Mouse (Mus musculus): ENCODE results near the gene 4930444G20Rik. TPM values are rescaled to one million over a fixed set of nuclear protein-coding genes. Genes with fewer than 3 reads are reported as not detected.
"Not testable (repeated sequence)": the region's sequence is repeated elsewhere in the genome, so short reads cannot be mapped to it uniquely, and the experiment has no call there.

Gene 4930444G20Rik
- not detected in 2 replicates for polyA plus RNA-seq (2015; fragmentation: Nextera tagmentation; extraction: Ambion mirVana)

DNA sequence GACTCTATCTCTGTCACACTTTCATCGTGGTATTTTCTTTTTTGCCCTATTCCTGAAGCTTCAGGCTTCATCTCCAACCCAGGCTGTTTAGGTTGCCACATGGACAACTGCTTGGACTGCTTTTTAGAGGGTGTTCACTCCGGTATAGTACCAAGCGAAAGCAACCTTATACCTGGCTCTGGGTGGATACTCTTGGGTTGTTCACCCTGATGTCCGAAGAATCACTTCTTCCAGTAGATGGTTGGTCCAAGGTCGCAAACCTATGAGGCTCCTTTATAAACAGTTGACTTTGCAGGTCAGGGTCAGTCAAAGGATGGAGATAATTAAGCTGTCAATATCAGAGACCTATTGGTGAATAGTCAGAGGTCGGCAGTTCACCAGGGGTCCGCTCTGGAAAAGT, at the start of gene 4930444G20Rik:
4930444G20Rik (minus strand) TSS at position 101 of the 400 bp plus-strand sequence.
- not testable (repeated sequence) for H3K36me3 ChIP-seq (ENCODE audit: control insufficient read depth, insufficient read depth, low read length); ATAC-seq
- 94% methylated on average over 7 of the region's 7 CpGs for WGBS

DNA sequence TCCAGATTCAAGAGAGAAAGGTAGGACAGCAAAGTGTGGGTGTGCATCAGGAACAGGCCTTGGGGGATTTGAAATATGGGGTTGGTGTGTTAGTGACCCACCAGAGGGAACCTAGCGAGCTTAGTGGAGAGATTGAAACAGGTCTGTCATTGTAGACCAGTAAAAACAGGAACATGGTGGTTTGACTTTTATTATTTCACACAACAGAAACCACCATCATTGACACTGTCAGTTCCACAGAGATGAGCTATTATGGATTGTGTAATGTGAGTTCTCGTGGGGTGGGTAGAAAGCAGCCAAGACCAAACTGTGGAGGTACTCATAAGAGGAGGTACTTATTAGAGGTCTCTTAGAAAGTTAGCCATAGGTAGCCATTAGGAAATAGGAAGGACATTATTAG, 6.7 kb upstream of the 4930444G20Rik start:
- Histone ChIP-seq H3K4me3 (ENCODE audit: low read depth, low read length) (no peak overlapping the region), H3K27ac (ENCODE audit: low read length) (no peak overlapping the region), H3K4me1 (ENCODE audit: control insufficient read depth, insufficient read depth, low read length) (no peaks in the 10 kb centered on the region), H3K4me2 (ENCODE audit: low read length) (no peak overlapping the region), H3K27me3 (ENCODE audit: control insufficient read depth, insufficient read depth, low read depth, low read length) (no peaks in the 10 kb centered on the region), H3K9ac (ENCODE audit: low read depth, low read length) (no peak overlapping the region), H3K9me3 (replicated peaks; ENCODE audit: control insufficient read depth, low read length, poor library complexity, severe bottlenecking) (no peaks in the 10 kb centered on the region), H3K36me3 (ENCODE audit: control insufficient read depth, insufficient read depth, low read length) (no peaks in the 10 kb centered on the region)
- 83% methylated on average over 2 of the region's 2 CpGs for WGBS
- no peak for ATAC-seq

More for the DNA sequence above, at the start of gene 4930444G20Rik:
- H3K27me3 ChIP-seq (ENCODE audit: control insufficient read depth, insufficient read depth, low read depth, low read length); H3K4me1 ChIP-seq (ENCODE audit: control insufficient read depth, insufficient read depth, low read length); H3K27ac ChIP-seq (ENCODE audit: low read length); H3K9me3 ChIP-seq (replicated peaks; ENCODE audit: control insufficient read depth, low read length, poor library complexity, severe bottlenecking); H3K4me3 ChIP-seq (ENCODE audit: low read depth, low read length); H3K4me2 ChIP-seq (ENCODE audit: low read length); H3K9ac ChIP-seq (ENCODE audit: low read depth, low read length): not testable (repeated sequence)

DNA sequence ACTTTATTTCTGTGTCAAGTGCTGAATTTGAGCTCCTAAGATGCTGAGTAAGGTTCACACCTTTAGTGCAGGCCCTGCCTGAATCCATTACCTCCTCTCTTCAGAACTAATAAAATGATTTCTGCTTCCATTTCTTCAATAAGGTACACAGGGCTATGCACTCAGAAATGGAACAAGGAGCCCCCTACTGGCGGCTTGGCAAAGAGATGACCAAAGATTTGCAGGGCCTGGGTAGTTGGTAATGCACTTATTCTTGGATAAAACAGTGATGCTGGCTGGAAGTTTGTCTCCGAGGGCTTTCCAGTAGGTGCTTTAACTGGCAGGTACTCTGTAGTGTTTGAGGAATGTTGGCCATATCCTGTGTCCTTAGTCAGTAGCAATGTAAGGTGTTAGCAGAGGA, 4.9 kb upstream of the 4930444G20Rik start:
- ATAC-seq: no peak
- no peaks in the 10 kb centered on the region for H3K36me3 ChIP-seq (ENCODE audit: control insufficient read depth, insufficient read depth, low read length)
- 71% methylated on average over 2 of the region's 2 CpGs for WGBS

DNA sequence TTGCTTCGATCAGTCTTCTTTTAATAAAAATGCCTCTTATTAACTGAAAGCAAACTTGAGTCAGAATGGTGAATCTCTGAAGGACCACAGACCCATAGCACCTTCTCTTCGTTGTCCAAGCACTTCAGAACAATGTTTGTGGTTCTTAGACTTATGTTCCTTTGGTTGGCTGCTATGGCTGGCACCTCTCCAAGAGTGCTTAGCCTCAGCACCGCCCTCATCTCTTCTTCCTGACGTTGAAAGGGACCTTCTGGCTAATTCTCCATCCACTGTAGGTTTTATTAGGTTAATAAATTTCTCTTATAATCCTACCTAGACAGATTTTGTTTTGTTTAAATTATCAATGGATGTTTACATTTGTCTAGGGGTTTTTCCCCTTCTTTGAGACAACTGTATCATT, 2.7 kb upstream of the 4930444G20Rik start:
- no peak overlapping the region for H3K9ac ChIP-seq (ENCODE audit: low read depth, low read length)
- no peaks in the 10 kb centered on the region for H3K36me3 ChIP-seq (ENCODE audit: control insufficient read depth, insufficient read depth, low read length)
- no peaks in the 10 kb centered on the region for H3K9me3 ChIP-seq (replicated peaks; ENCODE audit: control insufficient read depth, low read length, poor library complexity, severe bottlenecking)
- H3K4me3 ChIP-seq (ENCODE audit: low read depth, low read length): no peak overlapping the region
- WGBS: 71% methylated on average over 4 of the region's 4 CpGs
- no peak overlapping the region for H3K27ac ChIP-seq (ENCODE audit: low read length)
- no peak overlapping the region for H3K4me2 ChIP-seq (ENCODE audit: low read length)
- no peaks in the 10 kb centered on the region for H3K4me1 ChIP-seq (ENCODE audit: control insufficient read depth, insufficient read depth, low read length)
- no peaks in the 10 kb centered on the region for H3K27me3 ChIP-seq (ENCODE audit: control insufficient read depth, insufficient read depth, low read depth, low read length)
- no peak for ATAC-seq

More for the DNA sequence above, 4.9 kb upstream of the 4930444G20Rik start:
- no peak overlapping the region for H3K4me2 ChIP-seq (ENCODE audit: low read length)
- no peaks in the 10 kb centered on the region for H3K27me3 ChIP-seq (ENCODE audit: control insufficient read depth, insufficient read depth, low read depth, low read length)
- no peaks in the 10 kb centered on the region for H3K9me3 ChIP-seq (replicated peaks; ENCODE audit: control insufficient read depth, low read length, poor library complexity, severe bottlenecking)
- H3K27ac ChIP-seq (ENCODE audit: low read length): no peak overlapping the region
- no peak overlapping the region for H3K4me3 ChIP-seq (ENCODE audit: low read depth, low read length)
- H3K4me1 ChIP-seq (ENCODE audit: control insufficient read depth, insufficient read depth, low read length): no peaks in the 10 kb centered on the region
- H3K9ac ChIP-seq (ENCODE audit: low read depth, low read length): no peak overlapping the region

DNA sequence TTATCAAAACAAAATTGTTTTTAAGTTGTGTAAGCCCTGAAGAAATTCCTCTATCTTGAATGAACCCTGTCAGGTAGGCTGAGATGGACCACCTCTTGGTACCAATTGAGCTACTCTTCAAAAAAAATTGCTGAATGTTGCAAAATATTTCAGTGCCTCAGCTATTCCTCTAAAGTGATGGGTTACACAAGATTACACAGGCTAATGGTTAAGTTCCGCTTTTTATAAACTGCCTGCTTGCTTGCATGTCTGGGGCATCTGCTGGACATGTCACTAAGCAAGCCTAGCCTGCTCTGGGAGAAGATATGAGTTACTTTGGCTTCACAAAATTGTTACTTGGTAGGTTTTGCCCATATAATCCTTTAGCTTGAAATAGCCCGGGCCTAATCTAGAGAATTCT, 2.3 kb upstream of the 4930444G20Rik start:
- ATAC-seq: no peak
- no peak overlapping the region for H3K27ac ChIP-seq (ENCODE audit: low read length)
- no peaks in the 10 kb centered on the region for H3K4me1 ChIP-seq (ENCODE audit: control insufficient read depth, insufficient read depth, low read length)
- WGBS: 91% methylated on average over 2 of the region's 2 CpGs
- H3K27me3 ChIP-seq (ENCODE audit: control insufficient read depth, insufficient read depth, low read depth, low read length): no peaks in the 10 kb centered on the region
- no peak overlapping the region for H3K4me2 ChIP-seq (ENCODE audit: low read length)
- H3K4me3 ChIP-seq (ENCODE audit: low read depth, low read length): no peak overlapping the region
- H3K9ac ChIP-seq (ENCODE audit: low read depth, low read length): no peak overlapping the region
- no peaks in the 10 kb centered on the region for H3K9me3 ChIP-seq (replicated peaks; ENCODE audit: control insufficient read depth, low read length, poor library complexity, severe bottlenecking)
- H3K36me3 ChIP-seq (ENCODE audit: control insufficient read depth, insufficient read depth, low read length): no peaks in the 10 kb centered on the region

DNA sequence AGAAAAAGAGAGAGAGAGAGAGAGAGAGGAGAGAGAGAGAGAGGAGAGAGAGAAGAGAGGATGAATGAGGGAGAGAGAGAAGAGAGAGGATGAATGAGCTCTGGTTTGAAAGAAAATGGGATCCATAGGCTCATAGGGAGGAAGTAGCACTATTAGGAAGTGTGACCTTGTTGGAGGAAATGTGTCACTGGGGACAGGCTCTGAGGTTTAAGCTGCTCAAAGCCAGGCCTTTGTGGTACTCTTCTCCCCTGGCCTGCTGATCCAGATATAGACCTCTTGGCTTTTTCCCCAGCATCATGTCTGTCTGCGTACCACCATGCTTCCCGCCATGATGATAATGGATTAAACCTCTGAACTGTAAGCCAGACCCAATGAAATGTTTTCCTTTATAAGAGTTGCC, 8.5 kb downstream of the 4930444G20Rik start:
- no peak overlapping the region for H3K27ac ChIP-seq (ENCODE audit: low read length)
- H3K9me3 ChIP-seq (replicated peaks; ENCODE audit: control insufficient read depth, low read length, poor library complexity, severe bottlenecking): no peaks in the 10 kb centered on the region
- H3K9ac ChIP-seq (ENCODE audit: low read depth, low read length): no peak overlapping the region
- H3K4me2 ChIP-seq (ENCODE audit: low read length): peak overlapping the region; percentile 88
- ATAC-seq: no peak
- WGBS: 92% methylated on average over 2 of the region's 2 CpGs
- no peaks in the 10 kb centered on the region for H3K36me3 ChIP-seq (ENCODE audit: control insufficient read depth, insufficient read depth, low read length)
- H3K27me3 ChIP-seq (ENCODE audit: control insufficient read depth, insufficient read depth, low read depth, low read length): no peaks in the 10 kb centered on the region
- H3K4me1 ChIP-seq (ENCODE audit: control insufficient read depth, insufficient read depth, low read length): no peaks in the 10 kb centered on the region; the same call in 1 of the 2 replicates
- peak overlapping the region; percentile 62 for H3K4me3 ChIP-seq (ENCODE audit: low read depth, low read length)

DNA sequence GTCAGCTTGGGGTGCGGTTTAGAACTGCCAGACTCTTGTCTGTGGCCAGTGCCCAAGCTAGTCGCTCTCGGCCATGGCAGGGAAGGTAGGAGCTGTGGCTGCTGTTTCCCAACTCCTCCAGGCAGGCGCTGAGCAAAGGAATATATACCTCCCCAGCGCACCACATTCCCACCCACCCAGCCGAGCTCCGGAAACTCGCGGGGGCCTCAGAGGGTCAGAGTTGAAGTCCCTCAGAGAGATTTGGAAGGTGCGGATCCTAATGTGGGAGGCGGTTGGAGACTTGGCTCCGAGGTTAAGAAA, 8.9 kb downstream of the 4930444G20Rik start:
- ATAC-seq: no peak
- Histone ChIP-seq H3K4me1 (ENCODE audit: control insufficient read depth, insufficient read depth, low read length) (no peaks in the 10 kb centered on the region; the same call in 1 of the 2 replicates), H3K27me3 (ENCODE audit: control insufficient read depth, insufficient read depth, low read depth, low read length) (no peaks in the 10 kb centered on the region), H3K9me3 (replicated peaks; ENCODE audit: control insufficient read depth, low read length, poor library complexity, severe bottlenecking) (no peaks in the 10 kb centered on the region), H3K9ac (ENCODE audit: low read depth, low read length) (peak overlapping the region; percentile 74), H3K36me3 (ENCODE audit: control insufficient read depth, insufficient read depth, low read length) (no peaks in the 10 kb centered on the region), H3K4me3 (ENCODE audit: low read depth, low read length) (peak overlapping the region; percentile 62), H3K27ac (ENCODE audit: low read length) (no peak overlapping the region), H3K4me2 (ENCODE audit: low read length) (peak overlapping the region; percentile 88)
- 17% methylated on average over 12 of the region's 12 CpGs for WGBS

DNA sequence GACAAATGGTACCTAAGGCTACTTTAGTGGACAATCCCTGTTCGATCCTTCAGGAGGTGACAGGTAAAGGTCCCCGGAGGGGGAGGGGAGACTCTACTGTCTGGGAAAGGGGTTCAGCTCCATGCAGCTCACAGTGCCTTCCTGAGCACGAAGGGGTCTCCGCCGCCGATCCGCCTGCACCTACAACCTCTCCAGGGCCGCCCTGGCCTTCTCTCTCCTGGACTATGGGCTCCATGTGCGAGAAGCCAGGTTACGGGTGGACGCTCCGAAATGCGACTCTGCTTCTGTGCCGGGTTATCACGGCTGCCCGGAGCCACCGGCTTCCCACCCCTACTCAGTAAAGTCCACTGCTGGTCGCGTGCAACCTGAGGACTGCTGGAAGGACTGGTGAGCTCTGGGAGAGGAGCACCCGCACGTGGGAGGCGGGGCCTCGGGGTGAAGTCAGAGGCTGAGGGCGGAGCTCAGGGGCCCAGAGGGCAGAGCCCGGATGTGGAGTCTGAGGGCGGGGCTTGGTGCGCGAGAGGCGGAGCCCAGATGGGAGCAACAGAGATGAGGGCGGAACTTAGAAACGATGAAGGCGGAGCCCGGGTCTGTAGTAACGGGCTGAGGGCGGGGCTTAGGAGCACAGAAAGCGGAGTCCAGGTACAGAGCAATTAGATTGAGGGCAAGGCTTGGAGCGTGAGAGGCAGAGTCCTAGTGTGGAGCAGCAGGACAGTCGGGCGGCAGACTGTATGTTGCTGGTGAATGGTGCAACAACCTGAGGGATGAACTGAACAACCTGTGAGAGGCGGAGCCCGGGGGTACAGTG, 9.5 kb downstream of the 4930444G20Rik start:
- Histone ChIP-seq H3K9me3 (replicated peaks; ENCODE audit: control insufficient read depth, low read length, poor library complexity, severe bottlenecking) (no peaks in the 10 kb centered on the region), H3K4me1 (ENCODE audit: control insufficient read depth, insufficient read depth, low read length) (no peaks in the 10 kb centered on the region; the same call in 1 of the 2 replicates), H3K4me3 (ENCODE audit: low read depth, low read length) (peak overlapping the region; percentile 62), H3K27ac (ENCODE audit: low read length) (no peak overlapping the region), H3K27me3 (ENCODE audit: control insufficient read depth, insufficient read depth, low read depth, low read length) (no peaks in the 10 kb centered on the region), H3K9ac (ENCODE audit: low read depth, low read length) (peak overlapping the region; percentile 74), H3K36me3 (ENCODE audit: control insufficient read depth, insufficient read depth, low read length) (no peaks in the 10 kb centered on the region), H3K4me2 (ENCODE audit: low read length) (peak overlapping the region; percentile 88)
- WGBS: 13% methylated on average over 41 of the region's 41 CpGs
- peak; percentile 99 for ATAC-seq

DNA sequence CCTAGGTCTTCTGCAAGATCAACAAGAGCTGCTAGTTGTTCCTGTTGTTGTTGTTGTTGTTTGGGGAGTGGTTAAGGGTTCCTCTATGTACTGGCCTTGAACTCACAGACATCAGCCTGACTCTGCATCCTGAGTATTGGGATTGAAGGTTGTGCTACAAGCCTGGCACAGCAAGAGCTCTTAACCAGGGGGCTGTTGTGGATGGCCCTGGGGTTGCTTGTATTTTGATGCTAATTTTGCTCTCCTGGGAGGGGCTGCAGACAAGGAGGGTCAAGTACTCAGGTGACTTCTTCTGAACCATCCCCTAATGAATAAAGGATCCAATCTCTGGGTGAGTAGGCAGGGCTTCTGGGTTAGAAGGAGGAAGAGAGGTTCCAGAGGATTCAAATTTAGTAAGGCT, 12.6 kb downstream of the 4930444G20Rik start:
- no peak for ATAC-seq
- H3K36me3 ChIP-seq (ENCODE audit: control insufficient read depth, insufficient read depth, low read length): no peaks in the 10 kb centered on the region

More for the DNA sequence above, 12.6 kb downstream of the 4930444G20Rik start:
- Histone ChIP-seq H3K9me3 (replicated peaks; ENCODE audit: control insufficient read depth, low read length, poor library complexity, severe bottlenecking) (no peaks in the 10 kb centered on the region), H3K27me3 (ENCODE audit: control insufficient read depth, insufficient read depth, low read depth, low read length) (no peaks in the 10 kb centered on the region), H3K4me2 (ENCODE audit: low read length) (no peak overlapping the region), H3K4me3 (ENCODE audit: low read depth, low read length) (no peak overlapping the region), H3K27ac (ENCODE audit: low read length) (no peak overlapping the region), H3K9ac (ENCODE audit: low read depth, low read length) (no peak overlapping the region), H3K4me1 (ENCODE audit: control insufficient read depth, insufficient read depth, low read length) (no peaks in the 10 kb centered on the region; the same call in 1 of the 2 replicates)

Measured in midbrain, embryonic 16.5 days (tissue).